Mouse (Mus musculus) thymus, adult 2 months (tissue): Measurements from ENCODE around the gene Gm10309.

Experiments used
- CTCF ChIP-seq: fragments of 200-500 bp; IDR thresholded peaks from 2 replicates; pipeline ENCODE4 v1.5.1; 2012; ENCODE audit warnings: mild to moderate bottlenecking, control low read depth, low read length, moderate library complexity, borderline replicate concordance; ENCODE audit not compliant: control insufficient read depth, poor library complexity, insufficient read depth; ENCODE audit errors: extremely low read depth
- POLR2A ChIP-seq: fragments of 200-500 bp; IDR thresholded peaks from 2 replicates; pipeline ENCODE4 v1.6.1; 2012; ENCODE audit warnings: mild to moderate bottlenecking, low read length, control low read depth, moderate library complexity; ENCODE audit not compliant: control insufficient read depth, poor library complexity, insufficient read depth; ENCODE audit errors: extremely low read depth

- no peak for TF ChIP-seq CTCF
- TF ChIP-seq POLR2A, result no peak
These were observed 12.7 kb downstream of the Gm10309 start for GRCm38 (mm10) chr17:86492376-86492775.
